Mouse (Mus musculus): Measurements from ENCODE around the gene Mrpl45.

GRCm38 (mm10) chr11:97304631-97305030 lies 10.9 kb upstream of the Mrpl45 start:
- TF ChIP-seq CTCF (IDR thresholded peaks at IDR 0.05; ENCODE audit: low read depth, low read length): no peak
- TF ChIP-seq POLR2A (IDR thresholded peaks at IDR 0.05; ENCODE audit: insufficient read depth, low read length): no peak
